Mouse (Mus musculus) limb, embryonic 11.5 days (tissue): ENCODE results near the gene Mdfi. TPM values are rescaled to one million over a fixed set of nuclear protein-coding genes. Genes with fewer than 3 reads are reported as not detected.
A peak's percentile ranks its signal among the peaks of the same experiment; 100 is the strongest.

Experiments
- ATAC-seq: fragments of 200-750 bp; cut with Nextera tagmentation; 2 replicates; pipeline ENCODE4 v1.8.0; 2017; ENCODE audit warnings: low read depth; ENCODE audit not compliant: insufficient number of reproducible peaks, low FRiP score, low TSS enrichment
- DNase-seq: peaks from one replicate; pipeline ENCODE4 v3.0.0-alpha.2; 2015; ENCODE audit warnings: low spot score
- H3K27ac ChIP-seq: fragments of 300-500 bp; sonication (generic); replicated peaks from 2 replicates; pipeline ENCODE4 v1.5.1; 2014; ENCODE audit warnings: low read depth, mild to moderate bottlenecking, low read length
- H3K27me3 ChIP-seq: fragments of 300-500 bp; sonication (generic); 2 replicates; pipeline ENCODE4 v1.6.1; 2014; ENCODE audit warnings: mild to moderate bottlenecking, low read length, mixed read lengths; ENCODE audit not compliant: control insufficient read depth, insufficient read depth
- H3K36me3 ChIP-seq: fragments of 300-500 bp; sonication (generic); 2 replicates; pipeline ENCODE4 v1.6.1; 2014; ENCODE audit warnings: mild to moderate bottlenecking, low read length, moderate library complexity, mixed read lengths; ENCODE audit not compliant: control insufficient read depth, insufficient read depth
- H3K4me1 ChIP-seq: fragments of 300-500 bp; sonication (generic); 2 replicates; pipeline ENCODE4 v1.6.1; 2014; ENCODE audit warnings: low read length, mixed read lengths; ENCODE audit not compliant: control insufficient read depth, insufficient read depth
- H3K4me2 ChIP-seq: fragments of 300-500 bp; sonication (generic); 2 replicates; pipeline ENCODE4 v1.6.1; 2014; ENCODE audit warnings: low read depth, mild to moderate bottlenecking, moderate library complexity; ENCODE audit not compliant: severe bottlenecking
- H3K4me3 ChIP-seq: fragments of 300-500 bp; sonication (generic); 2 replicates; pipeline ENCODE4 v1.5.1; 2014; ENCODE audit warnings: low read depth, low read length
- H3K9ac ChIP-seq: fragments of 300-500 bp; sonication (generic); 2 replicates; pipeline ENCODE4 v1.6.1; 2014; ENCODE audit warnings: mild to moderate bottlenecking, low read length
- H3K9me3 ChIP-seq: fragments of 300-500 bp; sonication (generic); 2 replicates; pipeline ENCODE4 v1.6.1; 2016; ENCODE audit warnings: low read length; ENCODE audit not compliant: control insufficient read depth
- WGBS: fragments of 180-500 bp; shearing (Covaris S2); extraction: QIAGEN DNeasy Blood & Tissue Kit; methylation state at CpG from one replicate; pipeline ENCODE4 v1.1.7; 2014; 5-methylcytosine and 5-hydroxymethylcytosine counted together
- polyA plus RNA-seq: library from polyadenylated mRNA; unstranded; fragments of >200 nt; fragmentation: Nextera tagmentation; extraction: Ambion mirVana; gene quantifications from 2 replicates; pipeline ENCODE4 v1.2.1, GENCODE M21; 2014

Mdfi gene
- polyA plus RNA-seq: 56.4 and 100.0 TPM in 2 replicates

DNA sequence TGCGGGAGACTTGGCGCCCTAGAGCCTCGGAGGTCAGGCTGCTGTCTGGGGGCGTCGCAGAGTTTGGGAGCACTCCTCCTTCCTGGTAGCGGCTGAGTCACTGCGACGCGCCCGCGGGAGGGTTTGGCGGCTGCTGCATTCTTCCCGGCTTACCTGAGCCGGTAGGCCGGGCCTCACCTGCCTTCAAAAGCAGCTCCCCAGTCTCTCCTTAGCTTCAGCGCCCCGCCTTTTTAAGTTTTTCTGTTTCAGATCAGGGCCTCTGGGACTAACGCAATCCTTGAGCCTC is at the start of gene Mdfi:
Mdfi (minus strand) TSS at position 210 of the 286 bp plus-strand sequence.
- peak within 1 kb of the TSS; percentile 77 for H3K27ac ChIP-seq
- H3K9me3 ChIP-seq: no peaks in the 10 kb centered on the region
- H3K4me2 ChIP-seq: peak within 1 kb of the TSS; percentile 60
- peaks cover 35% of the 10 kb centered on the region for H3K4me1 ChIP-seq
- peaks cover 2% of the 10 kb centered on the region; the same call in 1 of the 2 replicates for H3K36me3 ChIP-seq
- peak within 1 kb of the TSS; percentile 90 for H3K4me3 ChIP-seq
- H3K27me3 ChIP-seq: peaks cover 14% of the 10 kb centered on the region
- ATAC-seq (no peak), DNase-seq (no peak)
- WGBS: 3% methylated on average over 18 of the region's 18 CpGs
- peak within 1 kb of the TSS; percentile 79 for H3K9ac ChIP-seq

DNA sequence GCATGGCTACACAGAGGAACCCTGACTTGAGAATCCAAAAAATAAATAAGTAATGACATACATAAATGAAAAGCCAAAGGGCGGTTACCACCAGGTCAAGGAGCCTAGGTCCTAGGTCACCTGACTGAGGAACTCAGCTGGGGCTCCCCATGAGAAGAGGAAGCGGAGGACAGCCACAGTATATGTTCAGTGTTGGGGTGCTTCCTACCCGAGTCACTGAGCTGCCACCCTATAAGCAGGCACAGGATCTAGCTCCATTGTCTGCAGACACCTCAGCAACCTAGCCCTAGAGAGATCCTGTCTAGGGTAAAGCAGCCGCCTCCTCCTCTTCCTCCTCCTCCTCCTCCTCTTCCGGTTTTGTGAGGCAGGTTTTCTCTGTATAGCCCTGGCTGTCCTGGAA is 48.6 kb upstream of the Mdfi start:
- no peak overlapping the region for H3K4me3 ChIP-seq
- peaks cover 43% of the 10 kb centered on the region for H3K4me1 ChIP-seq
- ATAC-seq (no peak), DNase-seq (no peak)
- no peaks in the 10 kb centered on the region for H3K9me3 ChIP-seq
- H3K27me3 ChIP-seq: no peaks in the 10 kb centered on the region
- 86% methylated on average over 5 of the region's 5 CpGs for WGBS
- no peak overlapping the region for H3K4me2 ChIP-seq
- no peak overlapping the region for H3K27ac ChIP-seq
- H3K9ac ChIP-seq: no peak overlapping the region
- peaks cover 7% of the 10 kb centered on the region for H3K36me3 ChIP-seq

DNA sequence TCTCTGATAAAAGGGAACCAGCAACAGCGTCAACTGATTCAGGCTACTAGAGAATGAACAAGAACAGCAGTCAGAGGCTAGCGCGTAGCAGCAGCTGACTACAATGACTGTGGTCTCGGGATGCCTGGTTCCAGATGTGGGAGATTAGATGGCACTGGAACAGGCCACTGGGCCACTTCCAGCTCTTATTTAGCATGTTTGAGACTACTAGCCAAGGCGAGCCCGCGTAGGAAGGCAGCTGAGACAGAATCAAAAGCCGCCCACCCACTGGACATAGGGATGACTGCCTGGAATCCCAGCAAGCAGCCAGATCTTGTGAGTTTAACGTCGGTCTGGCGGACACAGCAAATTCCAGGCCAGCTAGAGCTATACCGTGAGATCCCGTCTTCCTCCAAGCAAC is 46.8 kb upstream of the Mdfi start:
- H3K4me3 ChIP-seq: no peak overlapping the region
- ATAC-seq (no peak), DNase-seq (peak; percentile 69)
- no peaks in the 10 kb centered on the region for H3K9me3 ChIP-seq
- peaks cover 7% of the 10 kb centered on the region for H3K36me3 ChIP-seq
- peaks cover 35% of the 10 kb centered on the region for H3K4me1 ChIP-seq
- WGBS: 44% methylated on average over 13 of the region's 13 CpGs
- H3K27me3 ChIP-seq: no peaks in the 10 kb centered on the region
- no peak overlapping the region for H3K4me2 ChIP-seq
- H3K27ac ChIP-seq: no peak overlapping the region
- no peak overlapping the region for H3K9ac ChIP-seq

GRCm38 (mm10) chr17:47879207-47879606 is 44.7 kb upstream of the Mdfi start:
- Histone ChIP-seq H3K9ac (no peak overlapping the region), H3K27me3 (no peaks in the 10 kb centered on the region), H3K4me1 (peaks cover 31% of the 10 kb centered on the region), H3K27ac (no peak overlapping the region), H3K4me2 (no peak overlapping the region; the same call in 1 of the 2 replicates), H3K9me3 (no peaks in the 10 kb centered on the region), H3K36me3 (peaks cover 14% of the 10 kb centered on the region), H3K4me3 (no peak overlapping the region)
- ATAC-seq (0 out of 2 replicates have a peak, but pooled peaks have one; percentile 27), DNase-seq (peak; percentile 55)
- WGBS: 5% methylated on average over 3 of the region's 3 CpGs

DNA sequence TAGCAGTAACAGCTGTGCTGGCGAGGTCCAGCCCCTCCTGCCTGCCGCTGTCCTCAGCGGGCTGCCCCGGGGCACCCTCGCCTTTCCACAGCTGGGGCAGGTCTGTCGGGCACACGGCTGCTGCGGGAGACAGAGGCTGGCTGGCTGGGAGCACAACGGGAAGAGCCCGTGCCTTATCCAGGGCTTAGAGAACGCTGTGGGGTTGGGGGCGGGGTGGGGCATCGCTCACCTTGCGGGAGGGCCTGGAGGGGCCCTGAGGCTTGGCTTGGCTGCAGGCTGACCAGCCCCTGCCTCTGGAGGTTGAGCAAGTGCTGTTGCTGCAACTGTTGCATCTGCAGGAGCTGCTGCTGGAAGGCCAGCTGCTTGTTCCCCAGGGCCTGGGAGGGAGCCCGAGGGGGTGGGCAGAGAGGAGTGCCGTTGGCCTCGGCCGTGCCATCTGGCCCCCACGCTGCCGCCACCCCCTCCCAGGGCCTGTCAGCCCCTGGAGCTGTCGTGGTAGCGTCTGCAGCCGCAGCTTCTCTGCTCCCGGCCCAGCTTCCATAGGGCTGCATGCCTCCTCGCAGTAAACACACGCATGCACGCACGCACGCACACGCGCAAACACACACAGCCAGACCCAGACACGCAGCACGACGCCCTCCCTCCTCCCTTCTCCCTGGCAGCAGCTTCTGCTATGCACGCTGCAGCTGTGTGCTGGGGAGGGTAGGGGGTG is 44.0 kb upstream of the Mdfi start:
- H3K4me1 ChIP-seq: peaks cover 33% of the 10 kb centered on the region
- no peak overlapping the region for H3K27ac ChIP-seq
- DNase-seq: peak; percentile 58
- H3K9me3 ChIP-seq: no peaks in the 10 kb centered on the region
- WGBS: 3% methylated on average over 35 of the region's 35 CpGs
- H3K9ac ChIP-seq: peak overlapping the region; percentile 36
- peaks cover 9% of the 10 kb centered on the region for H3K36me3 ChIP-seq
- ATAC-seq: peak; percentile 7; the same call in 1 of the 2 replicates
- 0 out of 2 replicates have a peak overlapping the region, but pooled peaks have one; percentile 1 for H3K4me3 ChIP-seq
- peak overlapping the region; percentile 38 for H3K4me2 ChIP-seq
- no peaks in the 10 kb centered on the region for H3K27me3 ChIP-seq

DNA sequence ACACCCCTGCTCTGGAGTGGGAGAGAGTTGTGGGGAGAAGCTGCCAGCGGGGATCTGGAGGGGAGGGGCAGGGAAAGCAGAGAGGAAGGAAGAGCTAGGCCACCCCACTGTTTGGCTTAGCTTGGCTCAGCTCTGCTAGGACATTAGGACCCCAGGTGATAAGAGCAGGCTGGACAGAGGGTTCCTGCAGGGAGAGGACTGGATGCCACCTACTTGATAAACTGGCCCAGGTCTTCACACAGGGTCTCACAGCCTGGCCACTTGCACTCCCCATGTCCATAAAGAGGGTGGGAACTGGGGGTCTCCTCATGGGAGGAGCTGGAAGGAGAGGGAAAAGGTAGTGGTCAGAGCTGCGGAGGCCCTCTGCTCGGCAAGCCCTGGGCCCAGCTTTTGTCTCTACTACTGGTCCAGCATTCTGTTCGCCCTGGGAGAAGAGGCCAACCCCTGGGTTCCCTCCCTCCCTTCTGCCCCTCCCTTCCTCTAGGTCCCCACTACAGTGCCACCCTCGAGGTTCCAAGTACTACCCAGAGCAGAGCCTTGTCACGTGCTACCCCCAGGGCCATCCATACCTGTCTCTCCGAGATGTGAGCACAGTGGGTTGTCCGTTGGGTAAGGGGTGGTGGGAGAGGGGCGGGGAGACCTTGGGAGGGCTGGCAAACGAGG is 43.4 kb upstream of the Mdfi start:
- WGBS: 30% methylated on average over 9 of the region's 10 CpGs
- no peak for ATAC-seq
- no peak for DNase-seq

GRCm38 (mm10) chr17:47876776-47877714 is 42.6 kb upstream of the Mdfi start:
- WGBS: 35% methylated on average over 26 of the region's 26 CpGs
- H3K27ac ChIP-seq: no peak overlapping the region

More for the DNA sequence above, 43.4 kb upstream of the Mdfi start:
- peaks cover 13% of the 10 kb centered on the region; the same call in 1 of the 2 replicates for H3K36me3 ChIP-seq
- no peak overlapping the region; the same call in 1 of the 2 replicates for H3K4me2 ChIP-seq
- H3K27ac ChIP-seq: no peak overlapping the region
- no peaks in the 10 kb centered on the region for H3K9me3 ChIP-seq
- peaks cover 33% of the 10 kb centered on the region for H3K4me1 ChIP-seq
- H3K27me3 ChIP-seq: no peaks in the 10 kb centered on the region
- H3K4me3 ChIP-seq: no peak overlapping the region
- no peak overlapping the region; the same call in 1 of the 2 replicates for H3K9ac ChIP-seq

DNA sequence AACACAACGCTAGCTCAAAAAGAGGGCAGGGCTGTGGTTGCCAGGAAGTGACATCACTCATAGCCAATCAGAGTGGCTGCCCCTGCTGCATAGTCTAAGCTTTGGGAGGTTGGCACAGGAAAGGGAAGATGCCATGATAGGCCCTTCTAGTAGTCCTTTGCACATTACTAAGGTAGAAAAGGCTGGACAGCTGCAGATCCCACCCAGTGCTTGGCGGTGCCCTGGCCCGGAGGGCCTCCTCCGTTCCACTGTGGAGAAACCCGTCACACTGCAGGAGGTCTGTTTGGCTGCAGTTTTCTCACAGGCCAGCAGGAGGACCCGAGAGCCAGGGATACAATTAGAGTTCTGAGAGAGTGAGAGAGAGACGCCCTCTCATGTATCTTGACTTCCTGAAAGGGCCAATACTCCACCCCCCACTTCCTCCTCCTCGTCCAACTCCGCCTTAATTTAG is 38.9 kb upstream of the Mdfi start:
- H3K4me1 ChIP-seq: peaks cover 15% of the 10 kb centered on the region

More at GRCm38 (mm10) chr17:47876776-47877714, 42.6 kb upstream of the Mdfi start:
- DNase-seq (peak; percentile 34), ATAC-seq (no peak)
- H3K36me3 ChIP-seq: peaks cover 13% of the 10 kb centered on the region; the same call in 1 of the 2 replicates
- H3K4me3 ChIP-seq: no peak overlapping the region
- no peaks in the 10 kb centered on the region for H3K27me3 ChIP-seq
- 0 out of 2 replicates have a peak overlapping the region, but pooled peaks have one; percentile 1 for H3K4me2 ChIP-seq
- no peak overlapping the region for H3K9ac ChIP-seq
- no peaks in the 10 kb centered on the region for H3K9me3 ChIP-seq
- H3K4me1 ChIP-seq: peaks cover 35% of the 10 kb centered on the region

More for the DNA sequence above, 38.9 kb upstream of the Mdfi start:
- DNase-seq (peak; percentile 84), ATAC-seq (peak; percentile 51; the same call in 1 of the 2 replicates)
- Histone ChIP-seq H3K4me3 (no peak overlapping the region), H3K27me3 (no peaks in the 10 kb centered on the region), H3K36me3 (peaks cover 13% of the 10 kb centered on the region; the same call in 1 of the 2 replicates), H3K27ac (no peak overlapping the region), H3K9me3 (no peaks in the 10 kb centered on the region), H3K4me2 (no peak overlapping the region), H3K9ac (no peak overlapping the region)
- 14% methylated on average over 9 of the region's 9 CpGs for WGBS
